Mouse (Mus musculus) CH12.LX (cell line): Measurements from ENCODE around the gene 4930539E08Rik. TPM values are rescaled to one million over a fixed set of nuclear protein-coding genes. Genes with fewer than 3 reads are reported as not detected.

Source experiments
- DNase-seq: peaks from one replicate; pipeline ENCODE4 v3.0.0-alpha.2; 2013; ENCODE audit errors: extremely low read depth
- H3K27ac ChIP-seq: 2 replicates; pipeline ENCODE4 v1.5.1; 2012; ENCODE audit warnings: low read depth, mild to moderate bottlenecking, control low read depth, moderate library complexity; ENCODE audit not compliant: insufficient read depth
- H3K27me3 ChIP-seq: replicated peaks from 2 replicates; pipeline ENCODE3; 2012; ENCODE audit warnings: inconsistent platforms
- H3K36me3 ChIP-seq, 2 experiments: replicated peaks in 1 of 2; 2 replicates each; pipeline versions ENCODE3 to v1.6.1; 2012; ENCODE audit warnings: inconsistent platforms in 1 of 2, low read length in 1 of 2, mild to moderate bottlenecking in 1 of 2, mixed read lengths in 1 of 2, moderate library complexity in 1 of 2; ENCODE audit not compliant: control insufficient read depth in 1 of 2, insufficient read depth in 1 of 2
- H3K4me1 ChIP-seq, 2 experiments: 2 replicates each; pipeline ENCODE4 v1.6.1; 2012; ENCODE audit warnings: inconsistent platforms in 1 of 2, moderate library complexity in 1 of 2; ENCODE audit not compliant: insufficient read depth in 2 of 2, control insufficient read depth in 1 of 2
- H3K4me2 ChIP-seq: 2 replicates; pipeline ENCODE4 v1.6.1; 2012; ENCODE audit warnings: low read depth, mild to moderate bottlenecking, control low read depth; ENCODE audit not compliant: poor library complexity, insufficient read depth, severe bottlenecking
- H3K4me3 ChIP-seq, 3 experiments: fragments of 150-350 bp in 1 of 3; sonication (generic) in 1 of 3; replicated peaks in 1 of 3; 2 replicates each; pipeline versions ENCODE3 to v1.5.1; 2011 to 2012; ENCODE audit warnings: low read depth in 2 of 3, low read length in 2 of 3, mild to moderate bottlenecking in 2 of 3, moderate library complexity in 2 of 3, control low read depth in 1 of 3, improper control_type of control experiment in 1 of 3, inconsistent platforms in 1 of 3, mixed read lengths in 1 of 3; ENCODE audit not compliant: poor library complexity in 1 of 3
- H3K79me2 ChIP-seq: replicated peaks from 2 replicates; pipeline ENCODE4 v1.6.1; 2012; ENCODE audit warnings: mild to moderate bottlenecking, moderate library complexity; ENCODE audit not compliant: control insufficient read depth, poor library complexity, insufficient read depth, severe bottlenecking; ENCODE audit errors: extremely low read depth
- H3K9ac ChIP-seq: 2 replicates; pipeline ENCODE4 v1.6.1; 2012; ENCODE audit warnings: low read depth, mild to moderate bottlenecking, control low read depth, moderate library complexity; ENCODE audit not compliant: insufficient read depth
- H3K9me3 ChIP-seq: replicated peaks from 2 replicates; pipeline ENCODE3; 2012; ENCODE audit warnings: low read length, inconsistent platforms, mixed read lengths
- CHD1 ChIP-seq: IDR thresholded peaks from 2 replicates; pipeline ENCODE4 v1.6.1; 2012; ENCODE audit warnings: low read depth, low read length, improper control_type of control experiment, inconsistent platforms
- ELF1 ChIP-seq: IDR thresholded peaks from 2 replicates; pipeline ENCODE4 v1.6.1; 2014; ENCODE audit warnings: low read depth, mild to moderate bottlenecking, inconsistent platforms, low read length, improper control_type of control experiment
- IRF4 ChIP-seq: IDR thresholded peaks from 2 replicates; pipeline ENCODE4 v1.6.1; 2014; ENCODE audit warnings: low read depth, mild to moderate bottlenecking, inconsistent platforms, low read length, improper control_type of control experiment
- JUN ChIP-seq: IDR thresholded peaks from 2 replicates; pipeline ENCODE4 v1.6.1; 2011; ENCODE audit warnings: low read depth, mild to moderate bottlenecking, low read length, improper control_type of control experiment, moderate library complexity; ENCODE audit not compliant: insufficient read depth
- MEF2A ChIP-seq: IDR thresholded peaks from 2 replicates; pipeline ENCODE4 v1.6.1; 2014; ENCODE audit warnings: low read depth, mild to moderate bottlenecking, inconsistent platforms, low read length, improper control_type of control experiment, borderline replicate concordance
- MXI1 ChIP-seq: IDR thresholded peaks from 2 replicates; pipeline ENCODE4 v1.6.1; 2011; ENCODE audit warnings: mild to moderate bottlenecking, low read depth, low read length, improper control_type of control experiment
- NELFE ChIP-seq: IDR thresholded peaks from 2 replicates; pipeline ENCODE4 v1.6.1; 2011; ENCODE audit warnings: low read depth, low read length, improper control_type of control experiment
- NRF1 ChIP-seq: IDR thresholded peaks from 2 replicates; pipeline ENCODE4 v1.6.1; 2014; ENCODE audit warnings: low read depth, mild to moderate bottlenecking, inconsistent platforms, low read length, improper control_type of control experiment, moderate library complexity
- PAX5 ChIP-seq: IDR thresholded peaks from 2 replicates; pipeline ENCODE4 v1.6.1; 2012; ENCODE audit warnings: low read length, inconsistent platforms, mixed read lengths
- POLR2A ChIP-seq: IDR thresholded peaks from 2 replicates; pipeline ENCODE4 v1.6.1; 2011; ENCODE audit warnings: low read depth, mild to moderate bottlenecking, improper control_type of control experiment, low read length
- TBP ChIP-seq: conservative IDR thresholded peaks from 2 replicates; pipeline ENCODE4 v1.6.1; 2011; ENCODE audit warnings: low read depth, low read length, improper control_type of control experiment
- UBTF ChIP-seq: IDR thresholded peaks from 2 replicates; pipeline ENCODE4 v1.6.1; 2012; ENCODE audit warnings: low read depth, mild to moderate bottlenecking, inconsistent platforms, low read length, improper control_type of control experiment, moderate library complexity
- USF2 ChIP-seq: conservative IDR thresholded peaks from 2 replicates; pipeline ENCODE4 v1.6.1; 2011; ENCODE audit warnings: low read depth, low read length, improper control_type of control experiment
- ZC3H11A ChIP-seq: IDR thresholded peaks from 2 replicates; pipeline ENCODE4 v1.6.1; 2012; ENCODE audit warnings: low read depth, mild to moderate bottlenecking, inconsistent platforms, low read length, improper control_type of control experiment
- dilution Hi-C: fragments of 300-500 bp; cut with MboI; formaldehyde crosslinking; loops from 2 replicates; pipeline ENCODE4 v1.14.3; 2020; ENCODE audit warnings: low sequenced_read_pairs; ENCODE audit not compliant: extremely low pct_unique_long_range_greater_than_20kb, extremely low pct_ligation_motif_present
- in situ Hi-C: fragments of 300-500 bp; cut with MboI; formaldehyde crosslinking; loops from 3 replicates; pipeline ENCODE4 v1.14.3; 2019; ENCODE audit warnings: low sequenced_read_pairs, low pct_ligation_motif_present, low pct_unique_long_range_greater_than_20kb, mixed read lengths
- polyA plus RNA-seq: library from polyadenylated mRNA; unstranded; fragments of >175 nt; gene quantifications from 2 replicates; pipeline ENCODE4 v1.2.1, GENCODE M21; 2012; ENCODE audit warnings: low read depth; ENCODE audit not compliant: insufficient read length
- total RNA-seq, 2 experiments: library from RNA; depleted of rRNA; stranded (reverse); fragments of 300-350 nt in 1 of 2; fragments of >200 nt in 1 of 2; gene quantifications; 2 replicates each; pipeline ENCODE4 v1.2.3; 2012 to 2014

4930539E08Rik gene
- total and polyA plus RNA-seq, 3 experiments: 0.62 to 1.4 (median 1.4) TPM

DNA sequence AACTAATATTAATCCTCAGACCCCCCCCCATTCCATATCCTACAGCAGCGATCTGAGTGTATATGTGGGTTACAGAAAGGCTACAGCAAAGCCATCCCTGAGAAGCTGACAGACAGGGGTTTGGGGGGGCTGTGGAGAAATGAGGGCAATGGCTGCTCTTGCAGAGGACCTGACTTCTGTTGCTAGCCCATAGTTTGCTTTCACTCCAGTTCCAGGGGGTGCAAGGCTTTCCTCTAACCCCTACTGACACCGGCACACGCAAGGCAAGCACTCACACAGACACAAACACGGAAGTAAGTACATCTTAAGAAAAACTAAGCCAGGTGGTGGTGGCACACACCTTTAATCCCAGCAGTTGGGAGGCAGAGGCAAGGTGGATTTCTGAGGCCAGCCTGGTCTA, 14.2 kb upstream of the 4930539E08Rik start:
- peaks cover 16 to 31% of the 10 kb centered on the region in 2 experiments for H3K4me1 ChIP-seq
- dilution Hi-C loops: no loop called here

DNA sequence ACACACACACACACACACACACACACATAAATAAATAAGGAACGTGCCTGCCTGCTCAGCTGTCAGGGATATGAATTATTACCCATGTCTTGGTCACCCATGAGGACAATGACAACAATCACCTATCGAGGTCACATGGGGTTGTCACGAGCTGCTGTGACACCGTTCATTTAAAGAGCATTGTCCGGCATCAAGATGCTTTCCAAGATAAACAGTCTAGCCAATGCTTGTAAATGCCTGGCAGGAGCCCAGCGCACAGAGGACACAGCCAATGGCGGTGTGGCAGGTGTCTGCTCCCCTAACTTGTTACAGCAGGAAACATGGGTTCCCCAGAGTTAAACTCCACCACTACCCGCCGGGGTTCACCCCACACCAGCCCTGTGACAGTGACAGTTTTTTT, 12.9 kb upstream of the 4930539E08Rik start:
- Histone ChIP-seq H3K4me1 (peaks cover 16 to 32% of the 10 kb centered on the region in 2 experiments), H3K27ac (no peak overlapping the region), H3K9ac (no peak overlapping the region), H3K27me3 (no peaks in the 10 kb centered on the region), H3K9me3 (no peaks in the 10 kb centered on the region), H3K4me3 (no peak overlapping the region), H3K79me2 (no peaks in the 10 kb centered on the region), H3K36me3 (no peaks in the 10 kb centered on the region), H3K4me2 (no peak overlapping the region)
- in situ Hi-C loops (no loop called here), dilution Hi-C loops (no loop called here)
- no peak for DNase-seq
- TF ChIP-seq POLR2A (no peak), ELF1 (no peak), NELFE (no peak), USF2 (no peak), ZC3H11A (no peak), MXI1 (no peak), UBTF (no peak), CHD1 (no peak), TBP (no peak), MEF2A (no peak), IRF4 (no peak), PAX5 (no peak)

More for the DNA sequence above, 14.2 kb upstream of the 4930539E08Rik start:
- H3K36me3 ChIP-seq: no peaks in the 10 kb centered on the region
- H3K4me2 ChIP-seq: no peak overlapping the region
- no peaks in the 10 kb centered on the region for H3K27me3 ChIP-seq
- no peak overlapping the region for H3K9ac ChIP-seq
- H3K27ac ChIP-seq: no peak overlapping the region
- no peak for DNase-seq
- TF ChIP-seq PAX5: no peak
- no peak for TF ChIP-seq JUN
- no peak for TF ChIP-seq UBTF
- TF ChIP-seq MEF2A: no peak
- no peak for TF ChIP-seq NRF1
- no peak for TF ChIP-seq NELFE
- no peak for TF ChIP-seq ZC3H11A
- H3K79me2 ChIP-seq: no peaks in the 10 kb centered on the region
- H3K4me3 ChIP-seq: no peak overlapping the region
- in situ Hi-C loops: no loop called here
- H3K9me3 ChIP-seq: no peaks in the 10 kb centered on the region
